ENCODE assay signal across 11 mouse cellular contexts in genomic region chr6:83416261-83417103, GRCm38 (mm10). TPM values are rescaled to one million over a fixed set of nuclear protein-coding genes. Genes with fewer than 3 reads are reported as not detected.
DNase-seq lines count a peak whose midpoint lies in the region; ATAC-seq and TF ChIP-seq lines count a peak whose summit lies in the region.
"Had no signal": no experiment of that assay in that cellular context is flagged by ENCODE, and none has a peak within 500 bp of the region (broad histone marks: within the 10 kb centered on the region; RNA-seq: fewer than 3 reads in every experiment).

No protein-coding gene starts in this region.

- 86% methylated on average over 3 of the region's 3 CpGs for WGBS in forebrain, embryonic 14.5 days
- 82% methylated on average over 3 of the region's 3 CpGs for WGBS in forebrain, embryonic 11.5 days
- WGBS in midbrain, embryonic 14.5 days: 96% methylated on average over 3 of the region's 3 CpGs
- WGBS in midbrain, postnatal 0 days: 74% methylated on average over 3 of the region's 3 CpGs
- 64% methylated on average over 3 of the region's 3 CpGs for WGBS in limb, embryonic 15.5 days

- peaks cover 48% of the 10 kb centered on the region for H3K4me1 ChIP-seq in forebrain, embryonic 14.5 days (ENCODE audit: control insufficient read depth, insufficient read depth, low read length)
- peaks cover 17% of the 10 kb centered on the region for H3K4me1 ChIP-seq in forebrain, embryonic 11.5 days (replicated peaks; ENCODE audit: control insufficient read depth, insufficient read depth, low read length)
- peaks cover 65% of the 10 kb centered on the region for H3K4me1 ChIP-seq in midbrain, embryonic 14.5 days (ENCODE audit: control insufficient read depth, insufficient read depth, low read length)
- peaks cover 23% of the 10 kb centered on the region for H3K4me1 ChIP-seq in midbrain, postnatal 0 days (ENCODE audit: insufficient read depth, low read length)
- H3K4me1 ChIP-seq in limb, embryonic 15.5 days: peaks cover 73% of the 10 kb centered on the region

- no peaks in the 10 kb centered on the region for H3K36me3 ChIP-seq in forebrain, embryonic 14.5 days (ENCODE audit: control insufficient read depth, insufficient read depth, low read length)
- no peaks in the 10 kb centered on the region; the same call in 1 of the 2 replicates for H3K36me3 ChIP-seq in forebrain, embryonic 11.5 days (ENCODE audit: control insufficient read depth, insufficient read depth, low read length)
- peaks cover 3% of the 10 kb centered on the region; the same call in 1 of the 2 replicates for H3K36me3 ChIP-seq in midbrain, embryonic 14.5 days (ENCODE audit: control insufficient read depth, insufficient read depth, low read length)
- no peaks in the 10 kb centered on the region for H3K36me3 ChIP-seq in midbrain, postnatal 0 days (ENCODE audit: insufficient read depth, low read length)
- 0 out of 2 replicates have a peak, but pooled peaks cover 5% of the 10 kb centered on the region for H3K36me3 ChIP-seq in limb, embryonic 15.5 days

- H3K9ac ChIP-seq in forebrain, embryonic 14.5 days (ENCODE audit: low read length): no peak overlapping the region
- no peak overlapping the region for H3K9ac ChIP-seq in forebrain, embryonic 11.5 days (ENCODE audit: low read length)
- no peak overlapping the region for H3K9ac ChIP-seq in midbrain, embryonic 14.5 days (replicated peaks; ENCODE audit: low read length)
- H3K9ac ChIP-seq in midbrain, postnatal 0 days (replicated peaks; ENCODE audit: low read length, poor library complexity, severe bottlenecking): no peak overlapping the region
- no peak overlapping the region for H3K9ac ChIP-seq in limb, embryonic 15.5 days
- H3K9ac ChIP-seq: midbrain, embryonic 12.5 days had no signal

- peak; percentile 46 for DNase-seq in forebrain, embryonic 14.5 days (ENCODE audit: low spot score)
- no peak for DNase-seq in forebrain, embryonic 11.5 days (ENCODE audit: low spot score)
- DNase-seq in midbrain, embryonic 14.5 days: peak; percentile 54
- DNase-seq in midbrain, postnatal 0 days (ENCODE audit: low spot score): no peak
- peak; percentile 64 for DNase-seq in thymus, postnatal 4 days
- DNase-seq in ovary, postnatal 36 days (ENCODE audit: low spot score): no peak
- no peak for DNase-seq in adrenal gland, postnatal 10 days
- DNase-seq: kidney, adult 18-20 months had no signal

- no peak overlapping the region for H3K4me3 ChIP-seq in forebrain, embryonic 14.5 days (ENCODE audit: low read depth, low read length)
- H3K4me3 ChIP-seq in forebrain, embryonic 11.5 days (ENCODE audit: low read depth, low read length): no peak overlapping the region
- H3K4me3 ChIP-seq in midbrain, embryonic 14.5 days (replicated peaks; ENCODE audit: low read depth, low read length): no peak overlapping the region
- H3K4me3 ChIP-seq in midbrain, postnatal 0 days (ENCODE audit: low read depth, low read length): no peak overlapping the region
- H3K4me3 ChIP-seq in limb, embryonic 15.5 days: no peak overlapping the region
- H3K4me3 ChIP-seq: midbrain, embryonic 12.5 days had no signal

- no peak overlapping the region for H3K4me2 ChIP-seq in forebrain, embryonic 14.5 days (ENCODE audit: low read length)
- H3K4me2 ChIP-seq in forebrain, embryonic 11.5 days (ENCODE audit: low read depth, low read length, severe bottlenecking): no peak overlapping the region
- no peak overlapping the region for H3K4me2 ChIP-seq in midbrain, embryonic 14.5 days (ENCODE audit: low read length)
- H3K4me2 ChIP-seq in midbrain, postnatal 0 days (ENCODE audit: low read depth, low read length, poor library complexity, severe bottlenecking): no peak overlapping the region
- no peak overlapping the region for H3K4me2 ChIP-seq in limb, embryonic 15.5 days
- H3K4me2 ChIP-seq: midbrain, embryonic 12.5 days had no signal

- TF ChIP-seq CTCF in midbrain, postnatal 0 days (IDR thresholded peaks at IDR 0.05): no peak

- ATAC-seq in forebrain, embryonic 14.5 days: no peak
- no peak for ATAC-seq in forebrain, embryonic 11.5 days (replicated peaks; ENCODE audit: low FRiP score)
- ATAC-seq in midbrain, embryonic 14.5 days (ENCODE audit: low FRiP score, low TSS enrichment): no peak
- no peak for ATAC-seq in midbrain, postnatal 0 days (ENCODE audit: low FRiP score)
- peak; percentile 56 for ATAC-seq in limb, embryonic 15.5 days (ENCODE audit: insufficient number of reproducible peaks, low FRiP score, low TSS enrichment, low read depth)

- H3K9me3 ChIP-seq in forebrain, embryonic 14.5 days (replicated peaks; ENCODE audit: control insufficient read depth, low read length): no peaks in the 10 kb centered on the region
- H3K9me3 ChIP-seq in forebrain, embryonic 11.5 days (ENCODE audit: control insufficient read depth, low read length): no peaks in the 10 kb centered on the region
- no peaks in the 10 kb centered on the region for H3K9me3 ChIP-seq in midbrain, embryonic 14.5 days (ENCODE audit: control insufficient read depth, low read length)
- H3K9me3 ChIP-seq in midbrain, postnatal 0 days (ENCODE audit: low read length): no peaks in the 10 kb centered on the region
- H3K9me3 ChIP-seq in limb, embryonic 15.5 days: no peaks in the 10 kb centered on the region
- H3K9me3 ChIP-seq: G1E; midbrain, embryonic 12.5 days had no signal

- H3K27ac ChIP-seq in forebrain, embryonic 14.5 days (ENCODE audit: low read depth, low read length): no peak overlapping the region
- no peak overlapping the region for H3K27ac ChIP-seq in forebrain, embryonic 11.5 days (ENCODE audit: low read depth, low read length)
- no peak overlapping the region; the same call in 1 of the 2 replicates for H3K27ac ChIP-seq in midbrain, embryonic 14.5 days (replicated peaks; ENCODE audit: low read depth, low read length)
- no peak overlapping the region for H3K27ac ChIP-seq in midbrain, postnatal 0 days (ENCODE audit: low read depth, low read length)
- H3K27ac ChIP-seq in limb, embryonic 15.5 days: peak overlapping the region; percentile 69
- H3K27ac ChIP-seq: midbrain, embryonic 12.5 days had no signal

- no peaks in the 10 kb centered on the region for H3K27me3 ChIP-seq in forebrain, embryonic 14.5 days (replicated peaks; ENCODE audit: control insufficient read depth, insufficient read depth, low read length)
- H3K27me3 ChIP-seq in forebrain, embryonic 11.5 days (ENCODE audit: control insufficient read depth, insufficient read depth, low read length): no peaks in the 10 kb centered on the region
- no peaks in the 10 kb centered on the region for H3K27me3 ChIP-seq in midbrain, embryonic 14.5 days (ENCODE audit: control insufficient read depth, insufficient read depth, low read length)
- H3K27me3 ChIP-seq in midbrain, postnatal 0 days (ENCODE audit: insufficient read depth, low read length): no peaks in the 10 kb centered on the region
- H3K27me3 ChIP-seq in limb, embryonic 15.5 days: no peaks in the 10 kb centered on the region
- H3K27me3 ChIP-seq: midbrain, embryonic 12.5 days had no signal

RNA-seq across cellular contexts. Expression of gene Tet3, which starts 42.4 kb away (rescaled TPM):
- polyA plus RNA-seq in forebrain, embryonic 14.5 days (2014; fragmentation: Nextera tagmentation; extraction: Ambion mirVana): 34.9 and 49.5 TPM in 2 replicates
- polyA plus RNA-seq in forebrain, embryonic 11.5 days (2014; fragmentation: Nextera tagmentation; extraction: Ambion mirVana): 49.9 and 56.0 TPM in 2 replicates
- 50.0 and 56.0 TPM in 2 replicates for polyA plus RNA-seq in midbrain, embryonic 14.5 days (2014; fragmentation: Nextera tagmentation; extraction: Ambion mirVana)
- total RNA-seq in midbrain, postnatal 0 days (2014; rRNA removed): 32.0 and 38.3 TPM in 2 replicates
- 45.3 and 48.5 TPM in 2 replicates for polyA plus RNA-seq in midbrain, postnatal 0 days (2015; fragmentation: Nextera tagmentation; extraction: Ambion mirVana)
- polyA plus RNA-seq in limb, embryonic 15.5 days (2015; fragmentation: Nextera tagmentation; extraction: Ambion mirVana): 57.1 and 59.5 TPM in 2 replicates
- 10 to 100 TPM; 57.4 to 64.4 TPM for total RNA-seq in adrenal gland, postnatal 10 days (2021)

Comparison
In these comparisons a context has a peak if more than half of its experiments do, and no peak if none do; other contexts are left out.
1. DNase-seq: peak in forebrain, embryonic 14.5 days (single experiment), midbrain, embryonic 14.5 days (single experiment) and thymus, postnatal 4 days (single experiment); none in forebrain, embryonic 11.5 days (single experiment), midbrain, postnatal 0 days (single experiment), ovary, postnatal 36 days (single experiment) and adrenal gland, postnatal 10 days (single experiment).